Mouse (Mus musculus) hindbrain, embryonic 15.5 days (tissue): ENCODE measurements at regions not wholly inside any gene's neighbourhood (a gene's known extent, or its start where the extent isn't known, plus 50 kb on each side); places are given as distances from the start of the nearest gene placed in this dataset.
A peak's percentile ranks its signal among the peaks of the same experiment; 100 is the strongest.

Source experiments
- ATAC-seq: fragments of 200-750 bp; cut with Nextera tagmentation; 2 replicates; pipeline ENCODE4 v1.8.0; 2017; ENCODE audit warnings: low read depth, moderate number of reproducible peaks, moderate TSS enrichment; ENCODE audit not compliant: low FRiP score
- H3K27ac ChIP-seq: fragments of 300-500 bp; sonication (generic); replicated peaks from 2 replicates; pipeline ENCODE4 v1.5.1; 2015; ENCODE audit warnings: mild to moderate bottlenecking, inconsistent platforms
- H3K27me3 ChIP-seq: fragments of 300-500 bp; sonication (generic); 2 replicates; pipeline ENCODE4 v1.6.1; 2015; ENCODE audit warnings: control low read depth, inconsistent platforms
- H3K36me3 ChIP-seq: fragments of 300-500 bp; sonication (generic); 2 replicates; pipeline ENCODE4 v1.6.1; 2015; ENCODE audit warnings: control low read depth, inconsistent platforms
- H3K4me1 ChIP-seq: fragments of 300-500 bp; sonication (generic); replicated peaks from 2 replicates; pipeline ENCODE4 v1.6.1; 2015; ENCODE audit warnings: control low read depth, inconsistent platforms
- H3K4me2 ChIP-seq: fragments of 300-500 bp; sonication (generic); 2 replicates; pipeline ENCODE4 v1.6.1; 2015; ENCODE audit warnings: moderate library complexity, mild to moderate bottlenecking, inconsistent platforms
- H3K4me3 ChIP-seq: fragments of 300-500 bp; sonication (generic); 2 replicates; pipeline ENCODE4 v1.5.1; 2015; ENCODE audit warnings: mild to moderate bottlenecking, inconsistent platforms
- H3K9ac ChIP-seq: fragments of 300-500 bp; sonication (generic); 2 replicates; pipeline ENCODE4 v1.6.1; 2015; ENCODE audit warnings: inconsistent platforms
- H3K9me3 ChIP-seq: fragments of 300-500 bp; sonication (generic); 2 replicates; pipeline ENCODE4 v1.6.1; 2016; ENCODE audit warnings: control low read depth, inconsistent platforms
- whole genome bisulfite sequencing: fragments of 180-500 bp; shearing (Covaris S2); methylation state at CpG from one replicate; pipeline ENCODE4 v1.1.7; 2015; 5-methylcytosine and 5-hydroxymethylcytosine counted together

DNA sequence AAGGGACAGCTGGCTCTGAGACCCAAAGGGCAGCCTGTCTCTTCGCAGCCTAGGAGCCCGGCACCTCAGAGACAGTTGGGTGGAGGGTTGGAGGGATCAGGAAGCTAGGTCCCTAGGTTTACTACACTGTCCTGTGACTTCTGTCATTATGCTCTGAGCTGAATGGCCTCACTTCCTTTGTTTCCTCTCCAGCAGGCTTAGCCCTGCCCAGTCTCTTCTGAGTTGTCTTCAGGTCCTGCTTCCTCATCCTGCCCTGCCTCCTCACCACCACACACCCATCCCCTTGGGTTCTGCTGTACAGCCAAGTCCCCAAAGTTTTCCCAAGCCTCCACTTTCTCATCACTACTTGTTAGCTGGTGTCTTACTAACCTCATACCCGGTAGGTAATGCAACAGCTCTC, 122.7 kb upstream of the Ccdc122 start:
- no peak for ATAC-seq
- no peaks in the 10 kb centered on the region for H3K4me1 ChIP-seq
- H3K27me3 ChIP-seq, result no peaks in the 10 kb centered on the region
- WGBS, result 90% methylated on average over 3 of the region's 3 CpGs
- H3K4me3 ChIP-seq, result no peak overlapping the region
- H3K36me3 ChIP-seq, result no peaks in the 10 kb centered on the region
- H3K9me3 ChIP-seq, result no peaks in the 10 kb centered on the region
- H3K9ac ChIP-seq, result no peak overlapping the region
- H3K27ac ChIP-seq, result no peak overlapping the region
- H3K4me2 ChIP-seq, result no peak overlapping the region

DNA sequence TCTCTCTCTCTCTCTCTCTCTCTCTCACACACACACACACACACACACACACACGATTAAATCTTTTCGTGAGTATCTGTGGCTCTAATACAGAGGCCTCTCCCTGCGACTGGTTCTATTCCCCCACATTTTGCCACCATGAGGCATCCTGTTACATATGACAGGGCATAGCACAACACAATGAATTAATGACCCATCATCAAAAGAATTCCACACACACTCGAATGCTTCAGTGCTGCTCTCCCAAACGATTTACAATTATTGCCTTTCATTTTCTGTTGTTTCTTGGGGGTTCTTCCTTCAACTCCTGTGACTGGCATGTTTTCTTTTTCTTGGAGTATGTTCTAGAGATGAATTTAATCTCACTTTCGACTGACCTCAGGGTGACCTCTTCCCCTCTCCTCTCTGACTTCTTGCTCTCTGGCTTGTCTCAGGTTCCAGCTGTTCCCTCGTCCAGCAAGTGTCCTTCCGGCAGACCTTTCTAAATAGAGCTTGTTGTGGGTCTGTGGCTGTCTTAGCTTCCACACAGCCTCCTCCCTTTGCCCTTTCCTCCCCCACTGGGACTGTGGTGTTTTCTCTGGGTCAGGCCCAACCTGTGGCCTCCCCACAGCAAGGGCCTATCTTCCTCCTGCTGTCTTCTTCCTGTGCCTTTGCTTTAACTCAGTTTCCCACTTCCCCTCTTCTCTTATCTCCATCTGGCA, 124.1 kb upstream of the Ccdc122 start:
- WGBS, result 41% methylated on average over 8 of the region's 8 CpGs
- no peak overlapping the region for H3K4me2 ChIP-seq
- H3K27me3 ChIP-seq, result no peaks in the 10 kb centered on the region
- no peak overlapping the region for H3K4me3 ChIP-seq
- H3K4me1 ChIP-seq, result no peaks in the 10 kb centered on the region
- ATAC-seq, result no peak
- no peaks in the 10 kb centered on the region for H3K36me3 ChIP-seq
- H3K27ac ChIP-seq, result no peak overlapping the region
- no peaks in the 10 kb centered on the region for H3K9me3 ChIP-seq
- no peak overlapping the region for H3K9ac ChIP-seq

DNA sequence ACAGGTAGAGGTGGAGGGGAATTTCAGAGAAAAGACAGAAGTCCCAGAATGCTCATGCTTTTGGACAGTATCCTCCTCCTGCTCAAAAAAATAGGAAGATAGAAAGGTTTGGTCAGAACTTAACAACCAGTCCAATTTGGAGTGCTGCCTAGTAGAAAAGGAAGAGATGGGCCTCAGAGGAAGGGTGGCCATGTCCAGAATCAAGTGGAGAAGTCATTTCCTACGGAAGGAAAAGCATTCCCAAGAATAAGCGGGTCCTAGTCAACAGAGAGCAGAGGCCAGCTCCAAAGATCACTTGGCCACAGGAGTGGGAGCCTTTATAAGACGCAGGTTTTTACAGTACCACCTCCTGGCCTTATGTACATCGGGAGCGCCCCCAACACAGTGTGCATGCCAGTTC, 125.3 kb upstream of the Ccdc122 start:
- H3K27me3 ChIP-seq, result no peaks in the 10 kb centered on the region
- H3K36me3 ChIP-seq, result no peaks in the 10 kb centered on the region
- WGBS, result 95% methylated on average over 5 of the region's 5 CpGs
- no peak overlapping the region for H3K4me3 ChIP-seq
- H3K4me1 ChIP-seq, result no peaks in the 10 kb centered on the region
- H3K9me3 ChIP-seq, result no peaks in the 10 kb centered on the region
- H3K27ac ChIP-seq, result no peak overlapping the region
- H3K9ac ChIP-seq, result no peak overlapping the region
- ATAC-seq, result no peak
- H3K4me2 ChIP-seq, result no peak overlapping the region

GRCm38 (mm10) chr14:76910186-76910585, 126.4 kb upstream of the Ccdc122 start:
- H3K27ac ChIP-seq, result no peak overlapping the region
- H3K9ac ChIP-seq, result no peak overlapping the region
- no peak overlapping the region for H3K4me3 ChIP-seq
- no peak for ATAC-seq
- H3K4me1 ChIP-seq, result no peaks in the 10 kb centered on the region
- H3K9me3 ChIP-seq, result no peaks in the 10 kb centered on the region
- no peak overlapping the region for H3K4me2 ChIP-seq
- H3K36me3 ChIP-seq, result no peaks in the 10 kb centered on the region
- no peaks in the 10 kb centered on the region for H3K27me3 ChIP-seq
- 94% methylated on average over 5 of the region's 5 CpGs for WGBS

DNA sequence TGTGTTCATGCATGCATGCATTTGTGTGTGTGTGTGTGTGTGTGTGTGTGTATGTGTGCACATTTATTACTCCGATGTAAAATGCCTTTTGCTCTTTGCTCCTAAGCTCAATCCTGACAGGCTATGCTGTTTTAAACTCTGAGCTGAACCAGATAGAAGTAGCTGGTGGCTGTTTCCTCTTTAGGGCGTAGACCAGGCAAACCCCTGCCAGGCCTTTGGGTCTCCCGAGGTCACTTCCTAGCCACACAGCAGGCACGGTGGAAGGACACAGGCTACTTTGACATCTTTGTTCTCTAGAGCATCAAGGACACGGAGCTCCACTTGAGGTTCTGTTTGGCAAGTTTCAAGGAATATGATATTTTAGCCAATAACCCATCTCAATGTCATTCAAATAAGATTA, 128.6 kb upstream of the Ccdc122 start:
- 73% methylated on average over 5 of the region's 5 CpGs for WGBS
- no peak for ATAC-seq
- no peak overlapping the region for H3K4me2 ChIP-seq

DNA sequence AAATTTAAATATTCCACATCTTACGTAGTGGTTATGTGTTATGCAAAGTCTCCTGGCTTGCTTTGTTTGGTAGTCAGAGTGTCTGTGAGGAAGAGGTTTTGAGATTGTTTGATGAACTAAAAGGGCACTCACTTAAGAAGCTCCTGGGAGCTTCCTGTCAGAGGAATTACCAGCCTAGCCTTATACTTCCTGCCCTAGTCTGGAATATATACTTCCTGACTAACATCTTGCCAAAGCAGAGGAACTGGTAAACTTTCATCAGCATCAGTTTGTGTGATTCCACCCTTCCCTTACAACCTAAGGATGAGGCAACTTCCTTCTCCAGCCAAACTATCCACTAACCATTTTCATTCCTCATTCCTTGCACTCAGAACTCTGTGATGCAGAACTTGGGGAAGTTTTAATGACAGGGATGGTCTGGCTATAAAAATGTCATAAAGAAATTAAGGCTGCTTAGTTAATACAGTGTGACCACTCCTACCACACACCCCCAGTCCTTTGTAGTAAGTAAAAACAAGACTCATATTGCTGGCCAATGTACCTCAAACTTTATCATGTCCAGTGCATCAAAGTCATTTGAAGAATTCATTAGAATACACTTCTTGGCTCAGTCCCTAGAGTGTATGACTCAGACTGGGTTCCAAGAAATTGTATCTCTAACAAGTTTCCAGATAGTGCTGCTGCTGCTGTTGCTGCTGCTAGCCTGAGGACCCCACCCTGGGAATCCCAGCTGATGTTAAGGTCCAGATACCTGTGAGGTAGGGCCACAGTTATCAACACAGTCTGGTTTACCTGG, 133.4 kb upstream of the Ccdc122 start:
- Histone ChIP-seq H3K4me3 (no peak overlapping the region), H3K36me3 (no peaks in the 10 kb centered on the region), H3K9ac (no peak overlapping the region), H3K4me2 (no peak overlapping the region), H3K9me3 (no peaks in the 10 kb centered on the region), H3K27ac (no peak overlapping the region), H3K27me3 (no peaks in the 10 kb centered on the region), H3K4me1 (no peaks in the 10 kb centered on the region)
- no peak for ATAC-seq
- WGBS, result 74% methylated on average over 1 of the region's 1 CpGs

More for the DNA sequence above, 128.6 kb upstream of the Ccdc122 start:
- H3K4me1 ChIP-seq, result no peaks in the 10 kb centered on the region
- H3K9me3 ChIP-seq, result no peaks in the 10 kb centered on the region
- no peak overlapping the region for H3K4me3 ChIP-seq
- H3K36me3 ChIP-seq, result no peaks in the 10 kb centered on the region
- H3K27me3 ChIP-seq, result no peaks in the 10 kb centered on the region
- no peak overlapping the region for H3K27ac ChIP-seq
- H3K9ac ChIP-seq, result no peak overlapping the region

DNA sequence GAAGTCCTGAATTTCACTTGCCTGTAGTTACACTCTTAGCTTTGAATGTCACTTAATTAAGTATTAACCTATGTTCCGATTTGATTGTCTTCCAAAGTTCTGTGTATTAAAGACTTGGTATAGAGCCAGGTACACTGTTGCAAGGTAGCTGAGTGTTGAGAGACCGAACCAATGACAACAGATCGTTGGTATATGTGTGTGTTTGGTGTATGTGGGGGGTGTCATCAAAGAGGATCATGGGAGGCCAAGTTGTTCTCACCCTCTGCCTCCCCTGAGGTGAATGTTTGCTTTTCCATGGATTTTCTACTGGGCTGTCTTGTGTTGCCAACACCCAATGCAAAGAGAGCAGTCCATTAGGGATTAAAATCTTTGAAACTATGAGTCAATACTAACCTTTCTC, 135.1 kb upstream of the Ccdc122 start:
- Histone ChIP-seq H3K36me3 (no peaks in the 10 kb centered on the region), H3K9me3 (no peaks in the 10 kb centered on the region), H3K4me3 (no peak overlapping the region), H3K27me3 (no peaks in the 10 kb centered on the region), H3K27ac (no peak overlapping the region), H3K9ac (no peak overlapping the region), H3K4me1 (no peaks in the 10 kb centered on the region), H3K4me2 (no peak overlapping the region)
- no peak for ATAC-seq
- WGBS, result 93% methylated on average over 3 of the region's 3 CpGs

- Histone ChIP-seq H3K9me3 (no peaks in the 10 kb centered on the region), H3K9ac (no peak overlapping the region), H3K36me3 (no peaks in the 10 kb centered on the region), H3K4me3 (no peak overlapping the region), H3K27me3 (no peaks in the 10 kb centered on the region), H3K27ac (no peak overlapping the region), H3K4me2 (no peak overlapping the region), H3K4me1 (no peaks in the 10 kb centered on the region)
- ATAC-seq, result no peak
- 22% methylated on average over 3 of the region's 3 CpGs for WGBS
These were observed 137.2 kb upstream of the Ccdc122 start for GRCm38 (mm10) chr14:76899331-76899730.

DNA sequence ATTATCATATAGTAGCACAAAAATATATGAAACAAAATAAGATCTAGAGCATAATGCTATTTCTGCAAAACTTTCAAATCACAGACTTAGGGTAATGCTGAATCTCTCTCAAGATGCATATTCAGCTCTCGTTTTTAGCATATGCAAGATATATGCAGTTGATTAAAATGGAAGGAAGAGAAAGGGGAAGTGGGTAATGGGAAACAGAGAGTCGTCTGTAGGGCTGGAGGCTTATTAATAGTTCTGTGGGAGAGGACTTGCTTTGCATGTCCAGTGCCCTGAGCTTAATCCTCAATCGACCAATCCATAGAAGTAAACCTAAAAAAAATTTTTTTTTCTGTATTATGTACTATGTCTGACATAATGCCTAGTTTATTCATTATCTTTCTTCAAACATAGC, 148.9 kb upstream of the Ccdc122 start:
- 78% methylated on average over 3 of the region's 3 CpGs for WGBS
- ATAC-seq, result no peak

DNA sequence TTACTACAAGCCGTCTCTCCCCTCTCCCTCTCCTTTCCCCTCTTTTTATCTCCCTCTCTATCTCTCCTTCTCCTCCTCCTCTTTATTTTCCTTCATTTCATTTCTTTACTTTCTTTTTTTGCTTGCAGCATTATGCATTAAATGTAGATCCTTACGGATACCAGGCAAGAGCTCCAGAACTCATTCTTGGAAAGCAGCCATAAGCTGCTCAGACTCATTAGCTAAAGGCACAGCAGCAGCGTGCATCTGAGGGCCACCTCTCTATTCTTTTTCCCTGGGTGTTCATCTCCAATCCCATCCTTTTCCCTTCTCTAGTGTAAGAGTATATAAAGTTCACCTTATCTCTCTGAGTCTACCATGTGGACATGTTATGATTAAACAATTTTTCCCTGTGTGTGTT, 149.4 kb upstream of the Ccdc122 start:
- Histone ChIP-seq H3K4me2 (no peak overlapping the region), H3K27ac (no peak overlapping the region), H3K4me1 (peaks cover 26% of the 10 kb centered on the region), H3K9ac (no peak overlapping the region), H3K4me3 (no peak overlapping the region), H3K27me3 (no peaks in the 10 kb centered on the region), H3K9me3 (no peaks in the 10 kb centered on the region), H3K36me3 (no peaks in the 10 kb centered on the region)
- no peak for ATAC-seq
- 40% methylated on average over 3 of the region's 3 CpGs for WGBS

More for the DNA sequence above, 148.9 kb upstream of the Ccdc122 start:
- Histone ChIP-seq H3K9ac (no peak overlapping the region), H3K4me1 (peaks cover 21% of the 10 kb centered on the region), H3K4me3 (no peak overlapping the region), H3K4me2 (no peak overlapping the region), H3K36me3 (no peaks in the 10 kb centered on the region), H3K9me3 (no peaks in the 10 kb centered on the region), H3K27me3 (no peaks in the 10 kb centered on the region), H3K27ac (no peak overlapping the region)

DNA sequence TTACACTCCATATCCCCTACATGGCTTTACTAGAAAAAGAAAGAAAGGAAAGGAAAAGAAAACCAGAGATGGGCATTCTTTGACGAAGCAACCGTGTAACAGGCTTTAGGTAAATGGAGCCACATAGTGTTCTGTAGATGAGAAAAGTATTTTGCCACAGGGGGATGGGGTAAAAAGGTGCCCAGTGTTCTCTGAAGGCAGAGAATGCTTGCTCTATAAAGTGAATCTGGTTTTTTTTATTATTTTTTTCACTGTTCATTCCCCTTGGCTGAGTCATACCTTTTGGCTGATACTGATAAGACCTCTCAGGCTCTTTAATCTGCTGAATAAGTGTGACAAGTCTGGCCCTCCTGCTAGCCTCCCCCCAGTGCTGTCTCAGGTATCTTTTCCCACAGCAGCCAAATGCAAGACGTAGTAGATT, 153.3 kb upstream of the Ccdc122 start:
- Histone ChIP-seq H3K36me3 (no peaks in the 10 kb centered on the region), H3K4me3 (no peak overlapping the region), H3K4me2 (peak overlapping the region; percentile 27), H3K27ac (peak overlapping the region; percentile 80), H3K4me1 (peaks cover 32% of the 10 kb centered on the region), H3K9me3 (no peaks in the 10 kb centered on the region), H3K9ac (no peak overlapping the region), H3K27me3 (no peaks in the 10 kb centered on the region)
- ATAC-seq, result peak; percentile 55; the same call in 1 of the 2 replicates
- 22% methylated on average over 3 of the region's 3 CpGs for WGBS

GRCm38 (mm10) chr14:76882711-76883171, 153.8 kb upstream of the Ccdc122 start:
- Histone ChIP-seq H3K9me3 (no peaks in the 10 kb centered on the region), H3K4me2 (peak overlapping the region; percentile 27), H3K9ac (no peak overlapping the region), H3K27me3 (no peaks in the 10 kb centered on the region), H3K36me3 (no peaks in the 10 kb centered on the region), H3K27ac (peak overlapping the region; percentile 80), H3K4me1 (peaks cover 32% of the 10 kb centered on the region), H3K4me3 (no peak overlapping the region)
- 12% methylated on average over 5 of the region's 5 CpGs for WGBS
- peak; percentile 86 for ATAC-seq
